Mouse (Mus musculus) hindbrain, postnatal 0 days (tissue): ENCODE data around the gene Ces4a. TPM values are rescaled to one million over a fixed set of nuclear protein-coding genes. Genes with fewer than 3 reads are reported as not detected.
A peak's percentile ranks its signal among the peaks of the same experiment; 100 is the strongest.
"Not testable (repeated sequence)": the region's sequence is repeated elsewhere in the genome, so short reads cannot be mapped to it uniquely, and the experiment has no call there.

Experiments
- ATAC-seq: fragments of 200-750 bp; cut with Nextera tagmentation; 2 replicates; pipeline ENCODE4 v1.8.0; 2017; ENCODE audit warnings: mild to moderate bottlenecking, moderate TSS enrichment, moderate library complexity
- DNase-seq: peaks from one replicate; pipeline ENCODE4 v3.0.0-alpha.2; 2015; ENCODE audit warnings: low spot score
- H3K27ac ChIP-seq: fragments of 300-500 bp; sonication (generic); 2 replicates; pipeline ENCODE4 v1.5.1; 2014; ENCODE audit warnings: mild to moderate bottlenecking
- H3K27me3 ChIP-seq: fragments of 300-500 bp; sonication (generic); 2 replicates; pipeline ENCODE4 v1.6.1; 2014; ENCODE audit warnings: low read length, mixed read lengths; ENCODE audit not compliant: insufficient read depth
- H3K36me3 ChIP-seq: fragments of 300-500 bp; sonication (generic); 2 replicates; pipeline ENCODE4 v1.6.1; 2014; ENCODE audit warnings: low read length, mixed read lengths; ENCODE audit not compliant: insufficient read depth
- H3K4me1 ChIP-seq: fragments of 300-500 bp; sonication (generic); 2 replicates; pipeline ENCODE4 v1.6.1; 2014; ENCODE audit warnings: antibody characterized with exemption, low read length, mixed read lengths; ENCODE audit not compliant: insufficient read depth
- H3K4me2 ChIP-seq: fragments of 300-500 bp; sonication (generic); 2 replicates; pipeline ENCODE4 v1.6.1; 2014; ENCODE audit warnings: low read depth, mild to moderate bottlenecking, low read length, moderate library complexity, mixed read lengths
- H3K4me3 ChIP-seq: fragments of 300-500 bp; sonication (generic); 2 replicates; pipeline ENCODE4 v1.5.1; 2014; ENCODE audit warnings: low read length
- H3K9ac ChIP-seq: fragments of 300-500 bp; sonication (generic); replicated peaks from 2 replicates; pipeline ENCODE4 v1.6.1; 2014; ENCODE audit warnings: mild to moderate bottlenecking, low read length, moderate library complexity, mixed read lengths
- H3K9me3 ChIP-seq: fragments of 300-500 bp; sonication (generic); 2 replicates; pipeline ENCODE4 v1.6.1; 2016; ENCODE audit warnings: low read length, mixed read lengths
- CTCF ChIP-seq: IDR thresholded peaks from 2 replicates; pipeline ENCODE4 v1.5.1; 2016; ENCODE audit warnings: antibody characterized with exemption, control low read depth, low read depth
- WGBS: fragments of 180-500 bp; shearing (Covaris S2); extraction: QIAGEN DNeasy Blood & Tissue Kit; methylation state at CpG from one replicate; pipeline ENCODE4 v1.1.7; 2014; 5-methylcytosine and 5-hydroxymethylcytosine counted together
- polyA plus RNA-seq: library from polyadenylated mRNA; unstranded; fragments of >200 nt; fragmentation: Nextera tagmentation; extraction: Ambion mirVana; gene quantifications from 2 replicates; pipeline ENCODE4 v1.2.1, GENCODE M21; 2015
- total RNA-seq: library from RNA; depleted of rRNA; stranded (reverse); fragments of >200 nt; gene quantifications from 2 replicates; pipeline ENCODE4 v1.2.3, GENCODE M21; 2014

Ces4a gene
- total and polyA plus RNA-seq, 2 experiments from 2014 or later = 0.10 to 0.16 TPM

- H3K4me3 ChIP-seq = no peak overlapping the region; the same call in 1 of the 2 replicates
- 55% methylated on average over 3 of the region's 3 CpGs for WGBS
- TF ChIP-seq CTCF = no peak
- H3K4me1 ChIP-seq = no peaks in the 10 kb centered on the region; the same call in 1 of the 2 replicates
- ATAC-seq (no peak), DNase-seq (no peak)
- no peaks in the 10 kb centered on the region for H3K9me3 ChIP-seq
- no peaks in the 10 kb centered on the region for H3K36me3 ChIP-seq
- H3K9ac ChIP-seq = no peak overlapping the region
- no peaks in the 10 kb centered on the region for H3K27me3 ChIP-seq
- H3K27ac ChIP-seq = no peak overlapping the region
- H3K4me2 ChIP-seq = 0 out of 2 replicates have a peak overlapping the region, but pooled peaks have one; percentile 69
These were observed 38.0 kb downstream of the Ces4a start for GRCm38 (mm10) chr8:105169582-105169981.

DNA sequence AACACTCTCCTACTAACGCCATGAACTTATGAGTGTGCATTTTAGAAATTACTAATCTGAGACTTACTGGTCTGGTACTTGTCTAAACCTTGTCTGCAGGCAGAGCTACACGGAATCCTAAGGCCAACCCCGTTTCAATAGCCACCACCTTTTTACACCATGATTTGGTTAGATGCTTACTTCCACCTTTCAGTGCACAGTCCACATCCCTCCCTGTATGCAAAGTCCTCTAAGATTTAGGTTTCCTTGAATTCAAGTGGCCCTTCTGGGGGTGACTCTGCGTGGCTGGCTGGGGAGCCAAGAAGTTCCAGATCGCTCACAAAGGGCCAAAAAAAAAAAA lies 38.4 kb downstream of the Ces4a start:
- ATAC-seq (no peak; the same call in none of the 2 replicates), DNase-seq (no peak)
- TF ChIP-seq CTCF = no peak
- Histone ChIP-seq H3K36me3 (no peaks in the 10 kb centered on the region), H3K4me1 (no peaks in the 10 kb centered on the region; the same call in 1 of the 2 replicates), H3K4me2 (peak overlapping the region; percentile 69), H3K9me3 (no peaks in the 10 kb centered on the region), H3K27ac (peak overlapping the region; percentile 92; the same call in 1 of the 2 replicates), H3K27me3 (no peaks in the 10 kb centered on the region), H3K4me3 (peak overlapping the region; percentile 98), H3K9ac (peak overlapping the region; percentile 86)
- WGBS = 2% methylated on average over 5 of the region's 5 CpGs

GRCm38 (mm10) chr8:105170381-105171115 lies 38.9 kb downstream of the Ces4a start, which contains the start of gene Cbfb:
Gene Cbfb (plus strand): TSS chr8:105170674.
- TF ChIP-seq CTCF = no peak
- H3K4me1 ChIP-seq = no peaks in the 10 kb centered on the region; the same call in 1 of the 2 replicates
- no peaks in the 10 kb centered on the region for H3K9me3 ChIP-seq
- peak; percentile 94 for ATAC-seq
- H3K36me3 ChIP-seq = no peaks in the 10 kb centered on the region
- peak within 1 kb of the TSS; percentile 92 for H3K27ac ChIP-seq
- H3K4me2 ChIP-seq = peak within 1 kb of the TSS; percentile 69
- peak within 1 kb of the TSS; percentile 86 for H3K9ac ChIP-seq
- DNase-seq = peak; percentile 97
- no peaks in the 10 kb centered on the region for H3K27me3 ChIP-seq
- WGBS = 4% methylated on average over 51 of the region's 86 CpGs
- peak within 1 kb of the TSS; percentile 98 for H3K4me3 ChIP-seq

GRCm38 (mm10) chr8:105171116-105172002 lies 39.8 kb downstream of the Ces4a start:
- peak; percentile 49 for ATAC-seq
- peak overlapping the region; percentile 69 for H3K4me2 ChIP-seq
- TF ChIP-seq CTCF = no peak

DNA sequence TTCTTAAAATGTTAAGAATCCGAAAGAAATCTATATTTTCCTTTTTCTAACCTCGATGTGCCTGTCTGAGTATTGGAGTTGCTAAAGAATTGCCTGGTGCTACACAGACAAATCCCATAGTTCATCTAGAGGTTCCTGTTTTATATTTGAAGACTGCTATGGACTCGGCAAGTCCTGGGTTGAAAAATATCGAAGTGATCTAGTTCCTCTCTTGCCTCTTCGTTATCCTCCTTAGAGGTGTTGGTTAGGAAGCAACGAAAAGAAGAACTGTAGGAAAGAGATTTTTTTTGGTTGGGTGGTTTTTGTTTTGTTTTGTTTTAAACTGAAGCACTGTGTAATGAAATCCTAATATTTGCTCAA lies 40.4 kb downstream of the Ces4a start:
- Histone ChIP-seq H3K36me3 (no peaks in the 10 kb centered on the region), H3K9ac (peak overlapping the region; percentile 86), H3K4me3 (peak overlapping the region; percentile 98), H3K27me3 (no peaks in the 10 kb centered on the region), H3K4me1 (no peaks in the 10 kb centered on the region; the same call in 1 of the 2 replicates), H3K9me3 (no peaks in the 10 kb centered on the region), H3K4me2 (peak overlapping the region; percentile 69), H3K27ac (peak overlapping the region; percentile 92; the same call in 1 of the 2 replicates)
- 15% methylated on average over 6 of the region's 6 CpGs for WGBS
- ATAC-seq = no peak
- no peak for TF ChIP-seq CTCF
- no peak for DNase-seq

More at GRCm38 (mm10) chr8:105171116-105172002, 39.8 kb downstream of the Ces4a start:
- Histone ChIP-seq H3K4me3 (peak overlapping the region; percentile 98), H3K4me1 (no peaks in the 10 kb centered on the region; the same call in 1 of the 2 replicates), H3K36me3 (no peaks in the 10 kb centered on the region), H3K9me3 (no peaks in the 10 kb centered on the region), H3K27me3 (no peaks in the 10 kb centered on the region), H3K9ac (peak overlapping the region; percentile 86), H3K27ac (peak overlapping the region; percentile 92)
- peak; percentile 73 for DNase-seq
- 2% methylated on average over 81 of the region's 92 CpGs for WGBS

DNA sequence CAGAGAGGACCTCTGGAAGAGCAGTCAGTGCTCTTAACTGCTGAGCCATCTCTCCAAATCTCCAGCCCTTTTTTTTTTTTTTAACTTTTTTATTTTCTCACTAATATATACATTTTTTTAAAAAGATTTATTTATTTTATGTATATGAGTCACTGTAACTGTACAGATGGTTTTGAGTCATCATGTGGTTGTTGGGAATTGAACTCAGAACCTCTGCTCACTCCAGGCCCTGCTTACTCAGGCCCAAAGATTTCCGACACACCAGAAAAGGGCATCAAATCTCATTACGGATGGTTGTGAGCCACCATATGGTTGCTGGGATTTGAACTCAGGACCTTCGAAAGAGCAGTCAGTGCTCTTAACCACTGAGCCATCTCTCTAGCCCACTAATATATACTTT lies 43.7 kb downstream of the Ces4a start:
- not testable (repeated sequence) for H3K36me3 ChIP-seq, ATAC-seq, H3K27ac ChIP-seq, H3K4me1 ChIP-seq, H3K4me3 ChIP-seq, DNase-seq, H3K9ac ChIP-seq, H3K27me3 ChIP-seq, H3K4me2 ChIP-seq, H3K9me3 ChIP-seq
- WGBS = 94% methylated on average over 3 of the region's 3 CpGs
